Mouse (Mus musculus) heart, postnatal 0 days (tissue): ENCODE measurements around the gene Thg1l.

Experiments
- CTCF ChIP-seq: IDR thresholded peaks from 2 replicates; pipeline ENCODE4 v1.5.1; 2016; ENCODE audit warnings: antibody characterized with exemption, control low read depth, low read depth
- EP300 ChIP-seq: IDR thresholded peaks from 2 replicates; pipeline ENCODE4 v1.6.1; 2016; ENCODE audit warnings: antibody characterized with exemption, low read depth

DNA sequence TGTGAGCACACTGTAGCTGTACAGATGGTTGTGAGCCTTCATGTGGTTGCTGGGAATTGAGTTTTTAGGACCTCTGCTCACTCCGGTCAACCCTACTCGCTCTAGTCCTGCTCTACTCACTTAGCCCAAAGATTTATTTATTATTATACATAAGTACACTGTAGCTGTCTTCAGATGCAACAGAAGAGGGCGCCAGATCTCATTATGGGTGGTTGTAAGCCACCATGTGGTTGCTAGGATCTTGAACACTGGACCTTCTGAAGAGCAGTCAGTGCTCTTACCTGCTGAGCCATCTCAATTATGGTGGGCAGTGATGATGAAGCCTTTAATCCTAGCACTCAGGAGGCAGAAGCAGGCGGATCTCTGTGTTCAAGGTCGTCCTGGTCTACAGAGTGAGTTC lies 4.7 kb upstream of the Thg1l start:
- TF ChIP-seq CTCF (0 out of 2 replicates have a peak, but pooled peaks have one; percentile 13), EP300 (no peak)
